Mouse (Mus musculus) adrenal gland, postnatal 14 days (tissue): ENCODE data around the gene Txndc16. TPM values are rescaled to one million over a fixed set of nuclear protein-coding genes. Genes with fewer than 3 reads are reported as not detected.

Experiments
- DNase-seq: peaks from one replicate; pipeline ENCODE4 v3.0.0; 2021; ENCODE audit warnings: mixed read lengths
- long read RNA-seq, 2 experiments: library from polyadenylated mRNA; stranded (forward); transcript quantifications; one replicate each; pipeline ENCODE4 v2.0.0; 2021
- total RNA-seq: library from RNA; stranded (reverse); gene quantifications from 2 replicates; pipeline ENCODE4 v1.2.3, GENCODE M21; 2021

Txndc16 gene
- total RNA-seq, result 17.7 and 20.1 TPM in 2 replicates
- long read RNA-seq, experiment 1, full-length matches to known transcripts, result 7 of 14 reads
- long read RNA-seq, experiment 1, partial matches to known transcripts, result 2 of 14 reads
- long read RNA-seq, experiment 1, other reads (novel, unspliced or antisense), result 5 of 14 reads
- long read RNA-seq, experiment 2, full-length matches to known transcripts, result 3 of 8 reads
- long read RNA-seq, experiment 2, partial matches to known transcripts, result 1 of 8 reads
- long read RNA-seq, experiment 2, other reads (novel, unspliced or antisense), result 4 of 8 reads

- peak; percentile 82 for DNase-seq
Measured at GRCm38 (mm10) chr14:45220090-45220956, at the start of gene Txndc16. Gene Txndc16, minus strand, starts transcription at chr14:45220328.

DNA sequence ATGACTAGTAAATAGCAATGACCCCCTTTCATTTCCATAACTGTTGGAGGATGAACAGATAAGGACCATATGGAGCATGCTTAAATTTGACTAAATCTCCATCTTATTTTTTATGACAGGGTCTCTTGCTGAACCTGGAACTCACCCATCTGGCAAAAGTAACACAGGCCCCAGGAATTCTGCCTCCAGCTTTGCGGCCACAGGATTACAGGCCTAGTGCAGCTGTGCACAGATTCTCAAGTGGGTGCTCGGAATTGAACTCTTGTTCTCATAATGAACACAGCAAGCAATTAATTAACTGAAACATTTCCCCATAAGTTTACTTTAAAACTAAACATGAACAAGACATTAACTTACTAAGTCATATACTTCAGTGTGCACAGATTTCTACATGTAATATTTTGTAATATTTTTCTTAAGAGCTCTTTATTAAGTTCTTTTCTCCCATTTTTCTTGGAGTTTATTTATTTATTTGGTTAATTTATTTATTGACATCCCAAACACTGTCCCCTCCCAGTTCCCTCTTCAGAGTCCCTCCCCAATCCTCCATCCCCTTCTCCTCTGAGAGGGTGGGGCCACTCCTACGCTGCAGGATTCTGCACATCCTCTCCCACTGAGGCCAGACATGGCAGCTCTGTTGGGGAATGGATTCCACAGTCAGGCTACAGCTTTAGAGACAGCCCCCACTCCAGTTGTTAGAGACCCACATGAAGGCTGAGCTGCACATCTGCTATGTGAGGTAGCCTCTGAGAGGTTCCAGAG lies 43.9 kb upstream of the Txndc16 start:
- no peak for DNase-seq

DNA sequence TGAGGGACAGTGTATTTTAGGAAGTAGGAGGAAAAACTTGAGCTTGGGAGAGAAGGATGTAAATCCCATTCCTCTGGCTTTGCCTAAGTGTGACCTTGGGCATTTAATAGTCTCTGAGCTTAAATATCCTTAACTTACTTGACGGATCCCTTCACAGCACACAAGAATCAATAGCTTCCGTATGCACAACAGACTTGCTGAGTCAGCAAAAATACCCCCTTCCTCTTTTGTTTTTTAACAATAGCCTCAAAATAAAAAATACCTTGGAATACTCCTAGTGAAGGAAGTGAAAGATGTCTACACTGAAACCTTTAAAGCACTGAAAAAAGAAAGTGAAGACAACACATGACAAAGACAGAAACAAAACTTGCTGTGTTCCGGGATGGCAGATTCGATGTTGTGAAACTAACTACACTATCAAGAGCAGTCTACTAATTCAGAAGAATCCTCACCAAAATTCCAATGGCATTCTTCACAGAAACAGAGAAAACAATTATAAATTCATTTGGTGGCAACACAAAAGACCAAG lies 31.5 kb upstream of the Txndc16 start:
- DNase-seq, result no peak

DNA sequence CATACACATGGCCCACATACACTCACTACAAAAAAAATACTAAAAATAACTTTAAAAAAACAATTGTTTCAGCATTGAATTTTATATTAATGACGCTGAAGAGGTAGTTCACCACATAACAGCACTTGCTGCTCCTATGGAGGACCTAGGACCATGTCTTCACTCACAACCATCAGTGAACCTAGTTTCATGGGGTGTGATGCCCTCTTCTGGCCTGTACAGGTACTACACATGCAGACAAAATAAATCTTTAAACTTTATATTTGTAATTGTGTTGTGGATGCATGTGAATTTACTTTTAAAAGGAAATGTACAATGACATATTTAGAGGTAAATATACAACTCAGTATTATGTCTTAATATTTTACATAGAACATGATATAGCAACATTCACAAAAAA lies 21.5 kb upstream of the Txndc16 start:
- peak; percentile 8 for DNase-seq

DNA sequence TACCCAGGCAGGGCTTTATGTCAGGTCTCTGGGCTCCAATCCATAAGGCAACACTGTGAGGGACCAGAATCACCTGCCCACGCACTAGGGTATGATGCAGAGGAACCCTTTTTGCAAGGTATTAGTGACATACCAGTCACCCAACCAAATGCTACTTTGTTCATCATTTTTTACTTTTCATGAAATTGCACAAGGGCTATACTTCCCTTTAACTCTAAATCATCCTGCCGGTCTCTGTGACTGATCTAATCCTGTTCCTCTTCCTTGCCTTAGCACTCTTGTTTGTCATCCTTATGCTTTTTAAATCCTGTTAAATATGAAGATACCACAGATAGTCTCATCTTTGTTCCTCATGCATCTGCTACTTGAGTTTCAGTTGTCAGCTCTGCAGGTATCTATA lies 18.9 kb upstream of the Txndc16 start:
- DNase-seq, result no peak

- DNase-seq, result no peak
Measured at GRCm38 (mm10) chr14:45220957-45221630, 966 bp upstream of the Txndc16 start.

DNA sequence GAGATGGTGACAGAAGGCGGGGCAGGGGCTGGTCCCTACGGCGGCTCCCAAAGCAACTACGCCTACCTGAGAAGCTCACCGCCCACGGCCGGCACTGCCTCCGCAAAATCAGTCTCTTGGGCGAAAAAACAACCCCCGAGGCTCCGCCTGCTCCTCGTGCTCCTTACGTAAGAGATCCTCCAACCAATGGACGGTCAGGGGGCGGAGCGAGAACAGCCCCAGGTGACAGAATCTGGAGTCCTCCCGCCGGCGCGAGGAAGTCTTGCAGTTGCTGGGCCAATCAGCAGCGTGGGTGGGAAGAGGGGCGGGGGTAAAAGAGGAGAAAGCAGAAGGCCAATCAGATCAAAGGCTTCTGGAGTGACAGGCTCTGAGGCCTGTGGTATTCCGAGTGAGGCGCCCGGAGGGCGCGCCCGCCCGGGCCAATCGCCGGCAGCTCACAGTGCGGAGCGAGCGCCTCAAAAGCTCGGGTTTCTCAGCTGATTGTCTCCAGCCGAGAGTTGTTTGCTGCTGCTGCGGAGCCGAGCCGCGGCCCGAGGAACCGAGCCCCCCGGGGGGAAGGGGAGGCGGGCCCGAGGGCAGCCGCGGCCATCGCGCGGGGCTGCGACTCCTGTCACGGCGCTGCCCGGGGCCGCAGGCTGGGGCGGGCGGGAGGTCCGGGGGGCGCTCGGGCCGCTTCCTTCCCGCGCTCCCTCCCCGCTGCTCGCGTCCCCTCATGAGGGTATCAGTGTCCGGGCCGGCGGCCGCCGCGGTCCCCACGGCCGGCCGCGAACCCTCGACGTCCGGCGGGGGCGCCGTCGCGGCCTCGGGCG lies 643 bp downstream of the Txndc16 start, which contains the start of gene Gpr137c:
Gene Gpr137c (plus strand): TSS at position 437 of the 809 bp plus-strand sequence.
- DNase-seq, result peak; percentile 99

- DNase-seq, result peak; percentile 44
Measured at GRCm38 (mm10) chr14:45217693-45218092, 2.4 kb downstream of the Txndc16 start.

DNA sequence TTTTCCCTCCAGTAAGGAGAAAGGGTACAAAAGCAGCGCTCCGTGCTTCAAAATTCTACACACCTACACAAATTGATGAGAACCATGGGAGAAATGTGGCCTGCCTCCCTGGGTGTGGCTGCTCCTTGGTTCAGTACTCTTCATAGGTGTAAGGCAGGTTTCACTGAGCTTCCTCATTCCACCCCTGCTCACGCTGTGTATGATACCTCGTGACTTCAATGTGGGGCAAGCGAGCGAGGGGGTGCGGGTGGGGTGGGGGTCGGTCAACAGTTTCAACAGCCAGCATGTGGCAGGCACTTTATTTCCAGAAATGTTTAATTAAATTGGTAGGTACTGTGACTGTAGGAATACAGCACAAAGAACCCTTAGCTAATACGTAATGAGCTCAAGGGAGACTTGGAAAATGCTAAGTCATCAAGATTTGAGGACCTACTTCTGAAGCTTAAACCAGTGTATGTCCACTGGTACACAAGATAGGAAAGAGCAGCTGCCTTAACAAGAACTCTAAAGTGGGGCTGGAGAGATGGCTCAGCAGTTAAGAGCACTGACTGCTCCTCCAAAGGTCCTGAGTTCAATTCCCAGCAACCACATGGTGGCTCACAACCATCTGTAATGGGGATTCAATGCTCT lies 3.3 kb downstream of the Txndc16 start:
- DNase-seq, result no peak

GRCm38 (mm10) chr14:45211431-45211830 lies 8.7 kb downstream of the Txndc16 start:
- no peak for DNase-seq

- no peak for DNase-seq
Measured at GRCm38 (mm10) chr14:45210683-45211082, 9.4 kb downstream of the Txndc16 start.

DNA sequence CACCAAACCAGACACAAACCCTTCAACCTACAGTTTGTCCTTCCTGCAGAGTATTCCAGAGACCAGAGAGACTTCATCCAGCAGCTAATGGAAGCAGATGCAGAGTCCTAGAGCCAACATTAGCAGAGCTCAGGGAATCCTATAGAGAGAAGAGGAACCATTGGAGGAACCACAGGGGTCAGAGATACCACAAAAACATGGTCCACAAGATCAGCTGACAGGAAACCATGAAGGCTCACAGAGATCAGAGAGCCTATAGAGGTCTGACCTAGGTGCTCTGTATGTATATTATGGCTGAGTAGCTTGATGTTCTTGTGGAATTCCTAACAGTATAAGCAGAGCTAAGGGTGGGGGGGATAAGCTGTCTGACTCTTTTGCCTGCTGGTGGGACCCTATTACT lies 19.5 kb downstream of the Txndc16 start:
- no peak for DNase-seq

DNA sequence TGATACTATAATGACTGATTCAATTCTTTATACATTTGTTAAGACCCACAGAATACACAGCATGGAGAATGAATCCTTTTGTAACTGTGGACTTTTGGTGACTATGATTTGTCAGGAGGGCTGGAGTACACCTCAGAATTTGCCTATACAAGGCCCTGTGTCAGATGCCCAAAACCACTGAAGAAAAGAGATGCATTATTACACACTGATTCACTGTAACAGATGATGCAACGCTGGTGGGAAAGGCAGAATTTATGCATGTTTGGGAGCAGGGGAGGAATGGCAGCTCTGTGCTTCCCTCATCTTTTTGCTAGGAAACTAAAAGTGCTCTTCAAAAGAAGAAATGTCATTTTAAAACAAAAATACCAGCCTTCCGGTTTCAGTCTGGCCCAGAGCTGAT lies 29.1 kb downstream of the Txndc16 start:
- no peak for DNase-seq

DNA sequence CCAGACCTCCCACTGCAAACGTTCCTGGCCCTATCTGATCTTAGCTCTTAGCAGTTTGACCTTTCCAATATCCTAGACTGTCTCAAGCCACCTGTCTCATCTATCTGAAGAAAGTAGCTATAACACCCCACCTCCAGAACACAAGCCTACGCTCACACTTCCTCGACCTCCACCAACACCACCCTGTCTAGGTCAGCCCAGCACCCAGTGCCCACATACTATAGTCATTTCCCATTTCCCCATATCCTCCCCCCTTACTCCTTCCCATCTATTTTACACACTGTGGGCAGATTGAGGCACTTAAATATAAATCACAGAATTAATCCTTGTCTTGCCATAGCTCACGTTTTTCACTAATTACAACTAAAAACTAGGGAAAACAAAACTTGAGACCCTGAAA lies 38.5 kb downstream of the Txndc16 start:
- DNase-seq, result no peak

DNA sequence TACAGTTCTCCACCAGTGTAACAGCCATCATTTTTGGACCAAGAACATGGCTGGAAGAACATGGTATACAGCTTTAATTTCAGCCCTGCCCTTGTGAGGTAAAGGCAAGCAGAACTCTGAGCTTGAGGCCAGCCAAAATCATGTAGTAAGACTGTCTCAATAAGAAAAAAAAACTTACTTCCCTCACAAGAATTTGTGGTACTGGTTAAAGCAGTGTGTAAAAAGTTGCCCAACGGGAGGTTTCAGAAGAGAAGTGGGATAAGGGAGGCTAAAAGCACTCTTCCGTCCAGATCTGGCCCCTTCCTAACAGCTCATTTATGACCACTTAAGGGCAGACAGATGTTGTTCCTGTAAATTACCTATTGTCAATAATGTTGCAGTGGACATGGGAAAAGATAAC lies 40.5 kb downstream of the Txndc16 start:
- DNase-seq, result no peak

GRCm38 (mm10) chr14:45179186-45179585 lies 40.9 kb downstream of the Txndc16 start:
- DNase-seq, result no peak

DNA sequence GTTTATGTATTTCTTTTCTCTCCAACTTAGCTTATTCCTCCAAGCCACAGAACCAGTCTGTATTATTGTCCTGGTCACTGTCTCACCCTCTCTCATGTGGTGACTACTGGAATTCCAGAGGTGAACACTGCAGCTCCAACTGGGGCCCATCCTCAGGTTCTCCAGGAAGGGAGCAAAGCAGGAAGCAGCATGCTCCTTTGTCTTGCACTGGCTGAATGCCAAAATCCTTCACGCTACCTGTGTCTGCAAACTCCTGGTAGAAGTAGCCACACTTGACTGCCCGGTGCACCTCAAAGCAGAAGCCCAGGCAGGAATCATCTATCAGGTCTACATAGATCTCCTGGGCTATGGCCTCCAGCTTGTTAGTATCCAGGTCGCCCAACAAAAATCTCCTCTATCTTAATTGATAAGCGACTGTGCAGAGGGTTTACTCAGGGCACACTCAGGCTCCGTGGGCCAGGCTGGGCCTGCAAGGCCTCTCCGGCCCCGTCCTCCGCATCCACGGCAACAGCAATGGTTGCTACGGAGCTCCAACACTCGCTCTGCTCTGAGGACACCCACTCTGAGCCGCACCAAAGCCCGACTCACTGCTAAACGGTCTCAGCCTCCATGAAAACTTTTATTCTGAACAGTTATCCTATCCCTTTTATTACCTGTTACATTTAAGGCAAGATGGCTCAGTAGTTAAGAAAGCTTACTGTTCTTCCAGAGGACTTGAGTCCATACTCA lies 45.0 kb downstream of the Txndc16 start:
- no peak for DNase-seq

DNA sequence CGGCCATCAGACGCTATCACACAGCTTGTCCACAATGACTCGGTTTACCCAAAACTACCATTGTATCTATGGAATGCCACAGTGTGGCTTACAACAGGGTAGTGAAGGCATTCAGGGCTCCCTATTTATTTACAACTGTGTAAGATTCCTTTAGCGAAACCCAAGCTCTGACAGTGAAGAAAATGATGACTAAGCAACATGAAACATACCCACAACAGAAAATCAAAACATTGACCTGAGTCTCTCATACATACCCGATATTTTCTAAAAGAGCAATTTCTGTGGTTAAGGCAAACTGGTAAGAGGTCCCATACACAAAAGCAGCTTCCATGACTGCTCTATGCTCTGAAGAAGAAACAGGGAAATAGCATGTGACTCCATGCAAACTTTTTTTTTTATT lies 47.9 kb downstream of the Txndc16 start:
- no peak for DNase-seq

GRCm38 (mm10) chr14:45167366-45167765 lies 52.8 kb downstream of the Txndc16 start:
- DNase-seq, result no peak
